Mouse (Mus musculus) C2C12 (cell line): ENCODE measurements around the gene Bcr. TPM values are rescaled to one million over a fixed set of nuclear protein-coding genes. Genes with fewer than 3 reads are reported as not detected.

Experiments
- H3K27me3 ChIP-seq: one replicate; pipeline ENCODE4 v1.6.1; 2011; ENCODE audit not compliant: control insufficient read depth, insufficient read depth, insufficient read length
- H3K36me3 ChIP-seq: one replicate; pipeline ENCODE4 v1.6.1; 2011; ENCODE audit not compliant: control insufficient read depth, insufficient read depth
- H3K4me3 ChIP-seq: one replicate; pipeline ENCODE4 v1.5.1; 2011; ENCODE audit warnings: mild to moderate bottlenecking, control low read depth; ENCODE audit not compliant: poor library complexity, insufficient read depth, severe bottlenecking
- H3K79me2 ChIP-seq: one replicate; pipeline ENCODE4 v1.6.1; 2011; ENCODE audit not compliant: control insufficient read depth, insufficient read depth
- H3K79me3 ChIP-seq: one replicate; pipeline ENCODE4 v1.6.1; 2011; ENCODE audit warnings: low read depth, control low read depth
- H3ac ChIP-seq: one replicate; pipeline ENCODE3; 2011; ENCODE audit warnings: low read depth; ENCODE audit not compliant: control insufficient read depth, insufficient read length
- CEBPB ChIP-seq: IDR thresholded peaks from one replicate; pipeline ENCODE4 v1.6.1; 2011; ENCODE audit warnings: low read depth, mild to moderate bottlenecking, control low read depth, moderate library complexity
- CTCF ChIP-seq: IDR thresholded peaks from one replicate; pipeline ENCODE4 v1.5.1; 2011; ENCODE audit not compliant: control insufficient read depth, insufficient read depth, insufficient read length
- FOSL1 ChIP-seq: IDR thresholded peaks from one replicate; pipeline ENCODE4 v1.8.0; 2011; ENCODE audit warnings: mild to moderate bottlenecking, low read length; ENCODE audit not compliant: poor library complexity, insufficient read depth, severe bottlenecking
- MAX ChIP-seq: IDR thresholded peaks from one replicate; pipeline ENCODE4 v1.6.1; 2011; ENCODE audit warnings: mild to moderate bottlenecking, control low read depth
- MYOD1 ChIP-seq: IDR thresholded peaks from one replicate; pipeline ENCODE4 v1.6.1; 2011; ENCODE audit warnings: low read depth; ENCODE audit not compliant: control insufficient read depth, insufficient read length
- MYOG ChIP-seq: IDR thresholded peaks from one replicate; pipeline ENCODE4 v1.6.1; 2011; ENCODE audit not compliant: control insufficient read depth, insufficient read length; ENCODE audit errors: extremely low read depth
- USF1 ChIP-seq: IDR thresholded peaks from one replicate; pipeline ENCODE4 v1.6.1; 2011; ENCODE audit warnings: low read depth, mild to moderate bottlenecking, control low read depth, moderate library complexity
- polyA plus RNA-seq: library from polyadenylated mRNA; unstranded; fragments of >200 nt; fragmentation: generic; extraction: Trizol; gene quantifications from one replicate; pipeline ENCODE4 v1.2.1, GENCODE M21; 2012; ENCODE audit warnings: missing spikeins

Bcr gene
- polyA plus RNA-seq, 1 experiment: 16.1 TPM

DNA sequence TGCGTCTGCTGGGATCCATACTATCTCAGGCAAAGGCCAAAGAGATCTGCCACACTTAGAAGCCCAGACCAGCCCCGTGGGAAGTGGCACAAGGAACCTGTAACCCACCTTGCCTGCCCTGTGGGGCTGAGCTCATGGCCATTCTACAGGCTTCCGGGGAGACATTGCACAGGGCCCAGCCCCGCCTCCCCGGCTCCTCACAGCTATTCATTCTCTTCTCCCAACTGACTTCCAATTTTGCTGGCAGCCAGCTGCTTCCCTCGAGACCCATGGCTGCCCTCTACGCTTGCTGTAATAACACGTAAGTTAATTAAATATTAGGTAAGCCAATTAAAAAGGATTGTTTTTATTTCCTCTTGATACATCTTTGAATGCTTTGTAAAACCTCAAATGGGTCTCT, 33.9 kb upstream of the Bcr start:
- Histone ChIP-seq H3K27me3 (peaks cover 3% of the 10 kb centered on the region), H3K79me3 (no peaks in the 10 kb centered on the region), H3K79me2 (no peaks in the 10 kb centered on the region), H3K36me3 (no peaks in the 10 kb centered on the region), H3K4me3 (no peak overlapping the region), H3ac (no peak overlapping the region)
- TF ChIP-seq MAX: no peak
- no peak for TF ChIP-seq MYOG
- no peak for TF ChIP-seq FOSL1
- TF ChIP-seq USF1: no peak
- no peak for TF ChIP-seq CTCF
- TF ChIP-seq MYOD1: no peak
- TF ChIP-seq CEBPB: no peak

DNA sequence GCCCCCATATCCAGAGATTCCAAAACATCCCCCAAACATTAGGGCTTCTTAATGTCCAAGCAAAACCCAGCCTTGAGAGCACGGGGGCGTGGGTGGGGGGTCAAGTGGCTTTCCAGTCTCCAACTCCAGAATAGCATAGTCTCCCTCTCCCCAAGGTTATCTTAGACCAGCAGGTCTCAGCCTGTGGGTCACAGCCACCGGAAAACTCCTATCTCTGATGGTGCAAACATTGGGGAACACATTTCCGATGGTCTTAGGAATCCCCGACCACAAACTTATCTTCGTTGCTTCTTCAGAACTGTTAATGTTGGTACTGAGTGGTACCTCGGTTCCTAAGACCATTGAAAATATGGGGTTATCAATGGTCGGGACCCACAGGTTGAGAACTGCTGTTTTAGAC, 31.6 kb upstream of the Bcr start:
- Histone ChIP-seq H3K4me3 (no peak overlapping the region), H3ac (no peak overlapping the region), H3K36me3 (no peaks in the 10 kb centered on the region), H3K27me3 (no peaks in the 10 kb centered on the region), H3K79me3 (no peaks in the 10 kb centered on the region), H3K79me2 (no peaks in the 10 kb centered on the region)
- TF ChIP-seq CTCF (no peak), MYOG (no peak), CEBPB (no peak), USF1 (no peak), MAX (no peak)

DNA sequence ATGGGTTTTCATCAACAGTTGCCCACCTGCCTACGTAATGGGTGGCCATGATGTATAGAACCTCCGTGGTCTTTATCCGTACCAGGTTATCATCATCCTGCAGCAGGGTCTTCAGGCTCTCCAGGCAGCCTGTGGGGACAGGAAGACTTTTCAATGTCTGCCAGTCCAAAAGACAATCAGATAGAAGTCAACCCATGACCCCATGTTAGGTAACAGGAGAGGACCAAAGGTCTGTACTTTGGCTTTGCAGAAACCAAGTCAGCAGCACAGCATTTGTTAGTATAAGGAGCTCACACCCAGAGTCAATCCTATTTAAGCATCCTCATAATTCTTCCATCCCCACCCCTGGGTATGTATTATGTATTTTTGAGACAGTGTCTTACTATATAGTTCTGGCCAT, 30.7 kb upstream of the Bcr start:
- Histone ChIP-seq H3K79me2 (no peaks in the 10 kb centered on the region), H3K4me3 (no peak overlapping the region), H3K27me3 (no peaks in the 10 kb centered on the region), H3ac (no peak overlapping the region), H3K79me3 (no peaks in the 10 kb centered on the region), H3K36me3 (no peaks in the 10 kb centered on the region)
- TF ChIP-seq USF1: no peak
- no peak for TF ChIP-seq MYOD1
- no peak for TF ChIP-seq CEBPB
- TF ChIP-seq MAX: no peak
- TF ChIP-seq CTCF: no peak
- no peak for TF ChIP-seq MYOG
- no peak for TF ChIP-seq FOSL1

DNA sequence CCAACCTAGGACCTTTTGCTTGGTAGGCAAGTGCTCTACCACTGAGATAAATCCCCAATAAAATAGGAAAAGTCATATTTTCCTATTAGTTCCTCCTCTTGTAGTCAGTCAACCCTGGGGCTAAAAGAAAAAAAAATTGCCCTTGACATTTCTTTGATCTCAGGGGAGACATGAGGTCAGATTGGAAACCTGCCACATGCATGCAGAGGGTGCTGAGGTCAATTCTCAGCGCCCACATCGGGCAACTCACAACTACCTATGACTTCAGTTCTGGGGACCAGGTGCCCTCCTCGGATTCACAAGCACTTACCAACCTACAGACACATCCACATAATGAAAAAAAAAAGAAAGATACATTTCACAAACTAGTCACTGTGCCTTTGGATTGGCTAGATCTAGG, 30.2 kb upstream of the Bcr start:
- Histone ChIP-seq H3K36me3 (no peaks in the 10 kb centered on the region), H3K4me3 (no peak overlapping the region), H3K27me3 (no peaks in the 10 kb centered on the region), H3K79me3 (no peaks in the 10 kb centered on the region), H3ac (no peak overlapping the region), H3K79me2 (no peaks in the 10 kb centered on the region)
- TF ChIP-seq MYOG (no peak), FOSL1 (no peak), USF1 (no peak), MAX (no peak)

DNA sequence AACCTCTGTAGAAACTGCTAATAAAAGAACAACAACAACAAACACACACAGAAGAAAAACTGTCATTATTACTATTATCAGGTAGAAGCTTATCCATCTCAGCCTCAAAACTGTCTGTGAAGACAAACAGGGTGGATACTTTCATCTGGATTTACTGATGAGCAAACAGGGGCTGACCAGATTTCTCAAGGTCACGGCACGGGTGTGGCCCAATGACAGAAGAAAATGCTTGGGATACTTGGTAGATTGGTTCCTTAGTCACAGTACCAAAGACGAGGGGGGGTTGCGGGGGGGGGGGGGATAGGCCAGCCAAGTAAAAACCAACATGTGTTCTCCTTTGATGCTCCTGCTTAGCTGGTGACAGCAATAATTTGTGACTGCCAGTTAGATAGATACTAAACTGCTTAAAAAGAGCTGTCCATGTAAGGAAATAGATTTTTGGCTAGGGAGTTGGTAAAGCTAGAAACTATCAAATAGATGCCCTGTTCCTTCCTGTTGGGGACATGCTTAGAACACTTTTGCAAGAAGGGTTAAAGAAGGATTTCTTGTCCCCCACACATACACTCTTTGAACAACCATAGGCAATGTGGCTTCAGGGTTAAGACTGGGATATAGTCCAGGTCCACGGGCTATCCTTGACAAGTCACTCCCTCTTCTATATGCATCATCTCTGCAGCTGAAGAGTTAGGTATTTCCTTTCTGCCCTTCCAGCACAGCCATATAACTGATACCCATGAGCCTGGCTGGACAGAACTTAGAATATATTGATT, 28.9 kb upstream of the Bcr start:
- H3ac ChIP-seq: no peak overlapping the region

DNA sequence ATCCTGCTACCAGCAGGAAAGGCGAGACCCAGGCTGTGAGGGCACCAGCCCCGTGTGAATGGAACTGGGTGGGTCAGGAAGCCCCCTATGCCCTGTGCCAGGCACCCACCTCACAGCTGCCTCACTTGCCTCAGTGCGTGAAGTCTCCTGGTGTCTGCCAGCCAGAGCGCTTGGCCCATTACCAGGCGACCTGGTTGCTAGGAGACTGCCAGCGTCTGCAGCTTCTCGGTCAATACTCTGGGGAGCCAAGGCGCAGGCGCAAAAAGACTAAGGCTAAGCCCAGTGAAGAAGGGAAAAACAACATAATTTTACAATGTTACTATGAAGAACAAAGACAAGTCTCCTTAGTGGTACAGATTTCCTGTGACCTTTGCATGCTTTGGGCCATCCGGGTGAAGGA, 28.0 kb upstream of the Bcr start, which contains the start of gene Rsph14:
Rsph14 (minus strand) TSS at position 192 of the 400 bp plus-strand sequence.
- no peak within 1 kb of the TSS for H3ac ChIP-seq
- TF ChIP-seq MYOG: no peak
- no peak for TF ChIP-seq CEBPB
- TF ChIP-seq USF1: no peak
- no peak for TF ChIP-seq MAX
- no peak for TF ChIP-seq CTCF
- no peak for TF ChIP-seq FOSL1
- no peak for TF ChIP-seq MYOD1
- no peaks in the 10 kb centered on the region for H3K36me3 ChIP-seq
- no peaks in the 10 kb centered on the region for H3K79me2 ChIP-seq
- no peaks in the 10 kb centered on the region for H3K27me3 ChIP-seq
- H3K4me3 ChIP-seq: no peak within 1 kb of the TSS
- no peaks in the 10 kb centered on the region for H3K79me3 ChIP-seq

More for the DNA sequence above, 28.9 kb upstream of the Bcr start:
- Histone ChIP-seq H3K79me2 (no peaks in the 10 kb centered on the region), H3K4me3 (no peak overlapping the region), H3K79me3 (no peaks in the 10 kb centered on the region), H3K27me3 (no peaks in the 10 kb centered on the region), H3K36me3 (no peaks in the 10 kb centered on the region)
- TF ChIP-seq CEBPB: no peak
- TF ChIP-seq MAX: no peak
- no peak for TF ChIP-seq CTCF
- no peak for TF ChIP-seq MYOG
- TF ChIP-seq USF1: no peak
- no peak for TF ChIP-seq FOSL1
- no peak for TF ChIP-seq MYOD1
